Mouse (Mus musculus) naive thymus-derived CD4-positive, alpha-beta T cell, adult 2 months (primary cell): ENCODE data around the gene Arhgap24.

Experiments
- DNase-seq: peaks from one replicate; pipeline ENCODE4 v3.0.0-alpha.2; 2011; ENCODE audit warnings: low read depth

The Arhgap24 gene

GRCm38 (mm10) chr5:102744051-102744450 lies 262.9 kb downstream of the Arhgap24 start:
- DNase-seq = no peak

DNA sequence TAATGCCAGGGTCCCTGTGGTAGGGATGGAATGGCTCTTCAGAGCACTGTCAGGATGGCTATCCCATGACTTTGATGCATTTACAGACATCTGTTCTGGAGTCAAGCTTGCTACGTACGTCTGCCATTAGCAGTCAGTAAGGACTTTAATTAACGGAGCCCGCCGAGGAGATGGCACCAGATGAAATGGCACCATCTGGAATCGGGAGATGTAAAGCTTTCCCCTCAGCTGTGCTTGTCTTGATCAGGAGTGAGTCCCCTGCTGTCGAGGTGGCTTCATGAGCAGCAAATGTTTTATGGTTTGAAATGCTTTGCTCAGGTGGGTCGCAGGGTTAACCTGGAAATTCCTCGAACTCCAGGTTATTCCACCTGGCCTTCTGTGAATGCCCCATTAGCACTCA lies 267.0 kb downstream of the Arhgap24 start:
- DNase-seq = no peak

- DNase-seq = no peak
These were observed 267.8 kb downstream of the Arhgap24 start for GRCm38 (mm10) chr5:102749020-102749419.

DNA sequence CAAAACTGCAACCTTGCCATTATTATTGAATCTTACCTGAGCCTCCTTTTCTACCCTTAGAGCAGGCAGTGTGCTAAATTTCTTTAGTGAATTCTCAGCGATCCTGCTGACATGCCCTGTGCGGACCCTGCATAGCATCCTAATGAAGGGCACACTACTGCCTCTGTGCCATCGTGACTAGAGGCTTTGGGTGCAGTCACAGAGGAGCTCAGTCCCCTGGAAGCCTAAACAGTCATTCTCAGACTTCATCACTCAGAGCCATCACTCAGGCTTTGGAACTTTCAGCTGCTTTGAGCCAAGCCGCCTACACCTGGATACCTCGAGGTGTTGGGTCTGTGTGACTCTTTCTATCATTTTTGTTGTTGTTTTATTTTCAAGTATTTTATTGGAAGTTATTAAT lies 269.5 kb downstream of the Arhgap24 start:
- no peak for DNase-seq

DNA sequence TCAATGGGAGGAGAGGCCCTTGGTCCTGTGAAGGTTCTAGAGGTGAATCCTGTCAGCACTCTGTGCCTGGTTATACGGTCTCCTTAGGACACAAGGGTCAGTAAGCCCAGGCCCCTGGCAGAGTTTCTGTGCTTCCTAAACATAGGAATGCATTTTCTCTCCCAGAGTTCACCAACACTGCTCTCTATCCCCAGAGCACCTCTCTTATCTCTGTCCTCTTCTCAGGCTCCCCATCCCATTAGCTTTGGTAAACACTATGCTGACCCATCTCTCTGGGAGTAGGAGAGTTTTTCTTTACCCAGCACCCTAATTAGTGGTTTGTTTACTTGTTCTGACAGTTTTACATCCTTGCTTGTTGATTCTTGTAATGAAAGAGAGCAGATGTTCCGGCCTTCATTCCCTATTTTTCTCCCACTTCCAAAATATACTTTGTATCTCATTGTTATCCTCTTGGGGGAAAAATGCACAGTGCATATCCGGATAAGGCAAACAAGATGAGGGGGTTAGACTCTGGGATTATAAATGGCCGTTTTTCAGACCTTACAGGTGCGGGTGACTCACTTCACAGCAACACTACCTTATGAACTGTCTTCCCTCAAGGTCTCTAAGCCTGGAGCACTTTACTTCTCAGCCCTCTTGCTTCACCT lies 270.6 kb downstream of the Arhgap24 start:
- DNase-seq = no peak

DNA sequence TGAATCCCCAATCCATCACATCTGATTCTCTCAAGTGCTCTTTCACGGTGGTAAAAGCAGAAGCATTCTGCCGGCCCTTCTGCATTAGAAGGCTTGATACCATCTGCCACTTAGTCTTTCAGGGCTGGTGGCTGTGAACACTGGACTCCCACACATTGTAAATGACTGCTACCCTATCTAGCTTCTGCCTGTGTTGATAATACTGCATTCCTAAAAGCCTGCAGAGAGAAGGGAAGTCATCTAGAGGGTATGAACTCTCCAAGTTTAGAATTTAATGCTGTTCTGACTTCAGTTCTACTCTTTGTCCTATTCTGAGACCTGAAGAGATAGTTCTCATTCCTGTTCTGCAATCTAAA lies 271.1 kb downstream of the Arhgap24 start:
- DNase-seq = no peak

DNA sequence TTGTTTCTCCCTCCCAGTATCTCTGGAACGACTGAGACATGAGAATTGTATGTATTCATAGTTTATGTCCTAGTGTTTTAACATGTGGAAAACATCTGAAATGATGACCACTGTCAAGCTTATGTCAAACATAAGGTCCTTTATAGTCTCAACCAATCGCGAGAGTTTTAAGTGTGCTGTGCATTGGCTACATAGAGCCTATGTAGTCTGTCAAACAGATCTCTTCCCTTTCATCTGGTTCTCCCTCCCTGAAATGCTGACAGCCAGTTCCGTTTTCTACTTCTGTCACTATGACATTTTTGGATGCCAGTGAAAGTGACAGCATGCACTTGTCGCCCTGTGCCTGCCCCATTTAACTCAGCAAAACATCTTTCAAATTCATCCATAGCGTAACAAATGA lies 275.8 kb downstream of the Arhgap24 start:
- no peak for DNase-seq

DNA sequence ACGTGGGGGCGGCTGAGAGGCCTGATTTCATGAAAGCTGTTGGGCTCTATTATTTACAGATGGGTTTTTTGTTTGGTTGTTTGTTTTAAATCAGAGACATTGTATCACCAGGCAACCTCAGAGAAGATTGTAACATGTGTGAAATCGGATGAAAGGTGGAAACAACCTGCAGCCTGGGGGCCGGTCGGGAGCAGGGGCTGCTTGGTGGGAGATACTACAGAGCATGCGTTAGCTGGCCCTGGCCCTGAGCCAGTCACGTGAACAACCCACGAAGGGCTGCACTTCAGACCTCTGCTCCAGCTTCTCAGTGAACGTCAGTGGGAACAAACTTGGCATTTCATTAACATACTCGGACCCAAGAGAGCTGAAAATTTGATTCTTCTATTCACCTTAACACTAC lies 284.5 kb downstream of the Arhgap24 start:
- no peak for DNase-seq

GRCm38 (mm10) chr5:102766311-102767057 lies 285.3 kb downstream of the Arhgap24 start:
- peak; percentile 35 for DNase-seq

DNA sequence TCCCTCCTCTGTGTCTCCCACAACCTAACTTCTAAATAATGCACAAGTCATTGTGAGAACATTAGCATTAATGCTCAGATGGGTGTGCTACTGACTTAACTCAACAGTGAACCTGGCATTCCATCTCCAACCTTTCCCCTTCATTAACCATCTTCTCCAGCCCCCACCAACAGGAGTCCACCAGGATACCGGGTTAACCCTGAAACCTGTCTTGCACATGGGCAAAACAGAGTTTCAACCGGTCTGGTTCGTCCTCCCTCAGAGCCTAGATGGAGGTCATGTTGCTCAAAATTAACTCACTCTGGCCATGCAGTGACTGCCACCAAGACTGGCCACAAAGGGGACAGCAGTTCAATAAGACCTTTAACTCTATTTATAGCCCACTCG lies 285.9 kb downstream of the Arhgap24 start:
- no peak for DNase-seq

DNA sequence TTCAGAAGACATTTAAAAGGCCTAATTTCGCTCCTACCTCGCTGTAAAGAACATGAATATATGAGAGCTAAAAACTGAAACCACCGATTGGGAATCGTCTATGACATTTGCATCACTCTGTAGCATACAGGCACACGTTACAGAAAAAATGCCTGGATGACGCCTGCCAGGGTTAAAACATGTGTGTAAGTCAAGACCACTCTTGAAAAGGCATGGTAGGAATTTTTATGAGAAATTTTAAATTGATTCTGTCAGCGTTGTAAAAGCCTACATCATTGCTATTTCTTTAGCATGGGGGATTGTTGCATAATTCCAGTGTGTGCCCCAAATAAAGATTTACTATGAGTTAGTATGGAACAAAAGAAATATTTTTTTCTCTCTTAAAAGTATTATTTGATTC lies 286.6 kb downstream of the Arhgap24 start:
- DNase-seq = no peak

DNA sequence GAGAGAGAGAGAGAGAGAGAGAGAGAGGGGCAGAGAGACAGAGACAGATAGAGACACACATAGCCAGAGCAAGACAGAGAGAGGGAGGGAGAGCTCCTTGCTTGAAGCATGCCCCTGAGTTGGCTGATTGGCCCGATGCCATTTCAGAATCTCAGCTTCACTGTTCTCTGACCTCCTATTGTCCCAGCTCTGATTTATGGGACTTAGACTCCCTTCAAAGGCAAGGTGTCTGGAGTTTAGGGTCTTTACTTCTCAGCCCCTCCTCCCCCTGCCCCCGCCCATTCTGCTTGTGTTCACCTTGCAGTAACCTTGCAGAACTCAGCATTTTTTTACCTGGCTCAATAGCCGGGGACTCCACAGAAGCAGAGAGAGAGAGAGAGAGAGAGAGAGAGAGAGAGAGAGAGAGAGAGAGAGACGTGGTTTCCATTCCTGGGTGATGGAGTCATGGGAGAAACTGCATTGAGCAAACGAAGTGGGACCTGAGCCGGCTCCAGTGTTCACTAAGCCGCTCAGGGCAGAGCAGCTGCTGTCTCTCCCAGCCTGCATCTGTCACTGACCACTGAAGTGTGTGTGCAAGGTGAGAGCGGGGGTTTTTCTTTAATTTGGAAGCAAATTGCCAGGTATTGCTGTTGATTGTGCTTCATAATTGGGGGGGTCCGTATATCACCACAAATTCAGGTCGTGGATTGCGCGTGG lies 287.3 kb downstream of the Arhgap24 start:
- no peak for DNase-seq

DNA sequence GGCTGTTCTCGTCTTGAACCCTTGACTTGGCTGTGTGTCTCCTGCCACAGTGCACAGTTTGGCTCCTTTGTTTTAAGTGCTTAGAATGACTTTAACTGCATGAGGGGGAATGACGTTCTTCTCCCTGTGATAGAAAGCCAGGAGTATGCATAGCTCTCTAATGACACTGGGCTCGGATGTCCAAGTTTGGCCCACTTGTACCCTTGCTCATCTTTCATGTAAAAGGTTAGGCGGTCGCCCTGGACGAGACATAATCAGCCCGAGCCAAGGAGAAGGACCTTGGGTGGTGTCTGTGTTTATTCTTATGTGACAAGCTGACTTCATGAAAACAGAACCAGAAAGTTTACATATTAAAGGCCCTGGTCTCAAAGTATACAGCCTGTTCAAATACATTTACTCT lies 289.4 kb downstream of the Arhgap24 start:
- DNase-seq = no peak

DNA sequence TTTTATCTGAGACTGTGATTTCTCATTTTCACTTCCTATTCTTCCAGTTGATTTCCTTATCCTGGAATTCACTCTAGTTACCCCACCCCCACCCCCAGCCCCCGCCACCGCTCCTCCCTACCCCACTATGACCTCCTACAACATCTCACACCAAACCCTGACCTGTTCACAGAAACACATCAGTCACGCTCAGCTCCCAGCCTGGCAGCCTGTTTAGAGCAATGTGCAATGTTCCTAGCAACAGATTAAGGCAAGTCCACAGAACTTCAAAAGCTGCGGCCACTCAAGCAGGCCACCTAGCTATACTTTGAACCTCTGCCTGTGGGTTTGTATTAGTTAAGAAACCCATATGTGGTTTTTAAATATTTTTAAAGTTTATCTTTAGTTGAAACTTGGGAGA lies 293.3 kb downstream of the Arhgap24 start:
- DNase-seq = no peak

GRCm38 (mm10) chr5:102777255-102777654 lies 296.1 kb downstream of the Arhgap24 start:
- peak; percentile 25 for DNase-seq

DNA sequence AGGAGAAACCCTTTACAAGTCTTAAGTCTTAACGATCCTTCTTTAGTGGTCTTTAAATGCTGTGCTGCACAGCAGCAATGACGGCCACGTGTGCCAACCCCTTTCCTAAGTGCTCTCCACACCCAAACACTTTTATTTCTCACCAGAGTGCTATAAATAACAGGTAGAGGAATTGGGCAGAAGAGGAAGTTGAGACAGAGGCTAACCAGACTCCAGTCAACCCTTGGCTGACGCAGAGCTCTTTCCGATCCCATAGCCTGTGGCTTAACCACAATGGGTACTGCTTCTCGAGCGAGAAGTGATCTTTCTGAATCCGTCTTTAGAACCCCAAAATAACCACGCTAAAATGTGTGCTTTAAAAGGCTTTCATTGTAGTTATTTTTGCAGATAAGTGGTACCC lies 296.7 kb downstream of the Arhgap24 start:
- peak; percentile 47 for DNase-seq

GRCm38 (mm10) chr5:102778253-102778652 lies 297.1 kb downstream of the Arhgap24 start:
- DNase-seq = no peak

DNA sequence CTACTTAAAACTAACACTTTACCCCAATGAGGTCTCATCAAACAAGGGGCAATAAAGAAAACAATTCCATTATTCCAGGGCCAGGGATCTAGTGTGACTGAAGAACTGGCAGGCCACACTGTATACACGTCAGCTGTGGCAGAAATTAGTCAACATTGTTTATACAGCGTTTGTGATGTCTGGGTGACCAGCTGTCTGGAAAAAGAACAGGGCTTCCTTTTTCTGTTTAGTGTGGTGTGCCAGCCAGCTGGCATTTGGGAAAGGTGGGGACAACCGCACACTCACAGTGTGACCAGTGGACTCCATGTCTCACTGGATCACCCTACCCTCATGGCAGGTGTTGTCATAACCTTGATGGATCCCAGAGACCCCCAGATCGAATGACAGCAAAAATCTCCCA lies 302.4 kb downstream of the Arhgap24 start:
- no peak for DNase-seq

DNA sequence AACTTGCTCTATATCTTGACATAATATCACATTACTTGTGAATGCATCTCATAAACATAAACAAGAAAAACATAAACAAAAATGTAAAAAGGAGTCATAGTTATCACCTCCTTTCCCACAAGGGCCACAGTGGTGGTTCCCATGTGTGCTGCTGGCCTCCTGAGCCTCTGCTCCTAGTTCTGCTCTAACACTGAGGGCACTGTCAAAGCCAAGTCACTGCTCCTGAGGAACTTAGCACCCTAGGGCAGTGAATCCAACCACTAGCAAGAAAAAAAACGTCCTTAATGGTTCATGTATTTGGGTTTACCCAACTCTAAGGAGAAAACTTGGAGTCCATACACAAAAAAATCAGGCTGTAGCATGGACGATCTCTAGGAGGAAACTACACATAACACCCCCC lies 304.9 kb downstream of the Arhgap24 start:
- DNase-seq = no peak

DNA sequence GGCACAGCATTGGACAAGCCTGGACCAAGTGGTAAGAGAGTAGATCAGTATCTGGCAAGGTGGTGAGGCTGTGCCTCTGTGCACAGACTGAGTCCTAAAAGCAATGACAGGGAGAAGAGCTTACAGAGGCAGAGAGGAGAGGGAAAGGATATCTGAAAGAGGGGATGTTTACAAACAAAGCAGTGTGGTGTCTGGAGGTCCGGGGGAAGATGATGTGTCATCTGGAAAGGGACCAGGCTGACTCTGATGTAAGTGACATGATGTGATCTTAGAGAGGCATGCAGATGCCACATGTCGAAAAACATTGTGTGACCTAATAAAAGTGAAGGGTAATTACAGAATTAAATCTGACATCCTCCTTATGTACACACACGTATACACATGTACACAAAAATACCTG lies 307.2 kb downstream of the Arhgap24 start:
- no peak for DNase-seq

- DNase-seq = no peak
These were observed 310.1 kb downstream of the Arhgap24 start for GRCm38 (mm10) chr5:102791273-102791672.

- DNase-seq = no peak
These were observed 312.3 kb downstream of the Arhgap24 start for GRCm38 (mm10) chr5:102793536-102793935.

GRCm38 (mm10) chr5:102801469-102801868 lies 320.3 kb downstream of the Arhgap24 start:
- DNase-seq = no peak
